Mouse (Mus musculus): ENCODE data around the gene Poldip2. TPM values are rescaled to one million over a fixed set of nuclear protein-coding genes. Genes with fewer than 3 reads are reported as not detected.

The Poldip2 gene
- polyA plus RNA-seq, 2 experiments: 111 to 166 TPM

DNA sequence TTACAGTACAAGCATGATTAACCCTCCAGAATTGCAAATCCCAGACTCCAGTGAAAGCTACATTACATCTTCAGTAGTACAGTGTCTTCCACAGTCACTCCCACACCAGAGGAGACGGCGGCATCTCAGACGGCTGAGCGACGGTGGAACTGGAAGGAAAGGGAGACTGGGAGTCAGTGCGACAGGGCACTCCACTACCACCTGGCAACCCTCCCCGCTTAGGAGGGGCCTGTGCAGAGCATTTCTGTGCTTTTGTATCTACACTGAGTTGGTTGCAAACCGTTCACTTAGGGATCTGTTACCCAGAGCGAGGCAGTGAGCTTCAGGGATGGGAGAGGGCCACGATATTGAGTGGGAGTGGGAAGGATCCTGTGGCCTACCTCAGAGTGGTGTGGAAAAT is 56.8 kb downstream of the Poldip2 start:
- no peaks in the 10 kb centered on the region for H3K27me3 ChIP-seq (ENCODE audit: control insufficient read depth, insufficient read depth, low read length)

DNA sequence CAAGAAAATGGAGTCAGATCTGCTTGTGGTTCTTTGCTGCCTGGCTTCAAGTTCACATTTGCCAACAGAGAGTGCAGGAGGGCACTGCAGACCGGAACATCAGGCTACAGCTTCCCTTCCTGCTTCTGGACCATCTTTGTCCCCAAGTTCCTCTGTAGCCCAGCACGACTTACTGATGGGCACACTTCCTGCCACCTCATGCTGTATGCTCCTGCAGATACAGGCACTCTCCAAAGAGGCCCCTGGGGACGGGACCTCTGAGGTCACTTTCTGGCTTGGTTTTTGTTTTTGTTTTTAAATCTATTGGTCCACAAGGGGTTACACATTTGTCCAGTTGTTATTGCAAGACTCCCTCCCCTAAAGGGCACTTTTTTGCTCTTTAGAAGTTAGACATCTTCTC is 57.8 kb downstream of the Poldip2 start:
- Histone ChIP-seq H3K4me3 (replicated peaks; ENCODE audit: low read length) (no peak overlapping the region), H3K9me3 (ENCODE audit: control insufficient read depth, low read length) (no peaks in the 10 kb centered on the region), H3K9ac (ENCODE audit: low read depth, low read length, severe bottlenecking) (no peak overlapping the region), H3K4me1 (ENCODE audit: control insufficient read depth, insufficient read depth, low read length) (no peaks in the 10 kb centered on the region), H3K36me3 (ENCODE audit: control insufficient read depth, insufficient read depth, low read length) (peaks cover 40% of the 10 kb centered on the region), H3K27ac (replicated peaks; ENCODE audit: low read depth, low read length) (no peak overlapping the region), H3K4me2 (replicated peaks; ENCODE audit: low read depth, low read length, severe bottlenecking) (no peak overlapping the region), H3K27me3 (ENCODE audit: control insufficient read depth, insufficient read depth, low read length) (no peaks in the 10 kb centered on the region)
- no peak for DNase-seq (ENCODE audit: low spot score)
- ATAC-seq (ENCODE audit: low FRiP score, low read depth): no peak
- TF ChIP-seq POLR2A (IDR thresholded peaks at IDR 0.05; ENCODE audit: borderline replicate concordance, extremely low read depth, insufficient read depth, insufficient read length): no peak
- WGBS: 73% methylated on average over 3 of the region's 3 CpGs

More for the DNA sequence above, 56.8 kb downstream of the Poldip2 start:
- Histone ChIP-seq H3K9ac (ENCODE audit: low read depth, low read length, severe bottlenecking) (no peak overlapping the region), H3K36me3 (ENCODE audit: control insufficient read depth, insufficient read depth, low read length) (peaks cover 36% of the 10 kb centered on the region), H3K9me3 (ENCODE audit: control insufficient read depth, low read length) (no peaks in the 10 kb centered on the region), H3K4me2 (replicated peaks; ENCODE audit: low read depth, low read length, severe bottlenecking) (no peak overlapping the region), H3K4me3 (replicated peaks; ENCODE audit: low read length) (no peak overlapping the region), H3K27ac (replicated peaks; ENCODE audit: low read depth, low read length) (no peak overlapping the region), H3K4me1 (ENCODE audit: control insufficient read depth, insufficient read depth, low read length) (no peaks in the 10 kb centered on the region)
- DNase-seq (ENCODE audit: low spot score) (no peak), ATAC-seq (ENCODE audit: low FRiP score, low read depth) (no peak)
- 87% methylated on average over 10 of the region's 10 CpGs for WGBS
- TF ChIP-seq POLR2A (IDR thresholded peaks at IDR 0.05; ENCODE audit: borderline replicate concordance, extremely low read depth, insufficient read depth, insufficient read length): no peak

GRCm38 (mm10) chr11:78571441-78571840 is 59.4 kb downstream of the Poldip2 start:
- no peak overlapping the region for H3K4me3 ChIP-seq (replicated peaks; ENCODE audit: low read length)
- 95% methylated on average over 8 of the region's 8 CpGs for WGBS
- H3K27me3 ChIP-seq (ENCODE audit: control insufficient read depth, insufficient read depth, low read length): no peaks in the 10 kb centered on the region
- peaks cover 56% of the 10 kb centered on the region for H3K36me3 ChIP-seq (ENCODE audit: control insufficient read depth, insufficient read depth, low read length)
- H3K27ac ChIP-seq (replicated peaks; ENCODE audit: low read depth, low read length): no peak overlapping the region
- no peak for TF ChIP-seq POLR2A (IDR thresholded peaks at IDR 0.05; ENCODE audit: borderline replicate concordance, extremely low read depth, insufficient read depth, insufficient read length)
- ATAC-seq (ENCODE audit: low FRiP score, low read depth) (no peak), DNase-seq (ENCODE audit: low spot score) (no peak)
- H3K9me3 ChIP-seq (ENCODE audit: control insufficient read depth, low read length): no peaks in the 10 kb centered on the region
- H3K9ac ChIP-seq (ENCODE audit: low read depth, low read length, severe bottlenecking): no peak overlapping the region
- H3K4me2 ChIP-seq (replicated peaks; ENCODE audit: low read depth, low read length, severe bottlenecking): no peak overlapping the region
- H3K4me1 ChIP-seq (ENCODE audit: control insufficient read depth, insufficient read depth, low read length): no peaks in the 10 kb centered on the region

GRCm38 (mm10) chr11:78571854-78572253 is 59.9 kb downstream of the Poldip2 start:
- WGBS: 92% methylated on average over 6 of the region's 6 CpGs
- Histone ChIP-seq H3K4me3 (replicated peaks; ENCODE audit: low read length) (no peak overlapping the region), H3K27ac (replicated peaks; ENCODE audit: low read depth, low read length) (no peak overlapping the region), H3K36me3 (ENCODE audit: control insufficient read depth, insufficient read depth, low read length) (peaks cover 56% of the 10 kb centered on the region), H3K9me3 (ENCODE audit: control insufficient read depth, low read length) (no peaks in the 10 kb centered on the region), H3K9ac (ENCODE audit: low read depth, low read length, severe bottlenecking) (no peak overlapping the region), H3K27me3 (ENCODE audit: control insufficient read depth, insufficient read depth, low read length) (no peaks in the 10 kb centered on the region), H3K4me1 (ENCODE audit: control insufficient read depth, insufficient read depth, low read length) (no peaks in the 10 kb centered on the region), H3K4me2 (replicated peaks; ENCODE audit: low read depth, low read length, severe bottlenecking) (no peak overlapping the region)
- TF ChIP-seq POLR2A (IDR thresholded peaks at IDR 0.05; ENCODE audit: borderline replicate concordance, extremely low read depth, insufficient read depth, insufficient read length): no peak
- no peak for ATAC-seq (ENCODE audit: low FRiP score, low read depth)
- no peak for DNase-seq (ENCODE audit: low spot score)

Other genes with a start within 250 kb of the Poldip2 start
- 0.40 and 0.58 TPM in 2 replicates for gene BC030499, start 221.4 kb upstream of the Poldip2 start, polyA plus RNA-seq (2012; rRNA removed)
- 0.21 and 0.23 TPM in 2 replicates for gene BC030499, start 221.4 kb upstream of the Poldip2 start, polyA plus RNA-seq (2014; fragmentation: Nextera tagmentation; extraction: Ambion mirVana)
- 56.6 and 57.3 TPM in 2 replicates for gene Spag5, start 210.7 kb upstream of the Poldip2 start, polyA plus RNA-seq (2012; rRNA removed)
- gene Spag5, start 210.7 kb upstream of the Poldip2 start, polyA plus RNA-seq (2014; fragmentation: Nextera tagmentation; extraction: Ambion mirVana): 28.7 and 31.2 TPM in 2 replicates
- 9.2 and 11.9 TPM in 2 replicates for gene Aldoc, start 189.2 kb upstream of the Poldip2 start, polyA plus RNA-seq (2012; rRNA removed)
- 8.3 and 11.3 TPM in 2 replicates for gene Aldoc, start 189.2 kb upstream of the Poldip2 start, polyA plus RNA-seq (2014; fragmentation: Nextera tagmentation; extraction: Ambion mirVana)
- gene Pigs, start 183.8 kb upstream of the Poldip2 start, polyA plus RNA-seq (2012; rRNA removed): 95.5 and 135 TPM in 2 replicates
- 79.7 and 88.4 TPM in 2 replicates for gene Pigs, start 183.8 kb upstream of the Poldip2 start, polyA plus RNA-seq (2014; fragmentation: Nextera tagmentation; extraction: Ambion mirVana)
- gene Unc119, start 168.7 kb upstream of the Poldip2 start, polyA plus RNA-seq (2012; rRNA removed): 114 and 143 TPM in 2 replicates
- 55.7 and 66.9 TPM in 2 replicates for gene Unc119, start 168.7 kb upstream of the Poldip2 start, polyA plus RNA-seq (2014; fragmentation: Nextera tagmentation; extraction: Ambion mirVana)
- 0.96 and 1.1 TPM in 2 replicates for gene Foxn1, start 125.6 kb upstream of the Poldip2 start, polyA plus RNA-seq (2012; rRNA removed)
- gene Foxn1, start 125.6 kb upstream of the Poldip2 start, polyA plus RNA-seq (2014; fragmentation: Nextera tagmentation; extraction: Ambion mirVana): 1.9 and 2.0 TPM in 2 replicates
- gene Slc13a2, start 90.0 kb upstream of the Poldip2 start, polyA plus RNA-seq (2012; rRNA removed): 0.03 TPM in 1 of 2 replicates, not detected in the other
- gene Slc13a2, start 90.0 kb upstream of the Poldip2 start, polyA plus RNA-seq (2014; fragmentation: Nextera tagmentation; extraction: Ambion mirVana): 0.10 TPM in 1 of 2 replicates, not detected in the other
- gene Slc46a1, start 46.5 kb upstream of the Poldip2 start, polyA plus RNA-seq (2012; rRNA removed): 14.8 and 20.9 TPM in 2 replicates
- gene Slc46a1, start 46.5 kb upstream of the Poldip2 start, polyA plus RNA-seq (2014; fragmentation: Nextera tagmentation; extraction: Ambion mirVana): 19.9 and 20.3 TPM in 2 replicates
- 2.1 TPM in 2 replicates for gene Sarm1, start 14.4 kb upstream of the Poldip2 start, polyA plus RNA-seq (2012; rRNA removed)
- gene Sarm1, start 14.4 kb upstream of the Poldip2 start, polyA plus RNA-seq (2014; fragmentation: Nextera tagmentation; extraction: Ambion mirVana): 1.7 and 2.6 TPM in 2 replicates
- gene Vtn, start 13.1 kb upstream of the Poldip2 start, polyA plus RNA-seq (2012; rRNA removed): 1.3 and 1.5 TPM in 2 replicates
- gene Vtn, start 13.1 kb upstream of the Poldip2 start, polyA plus RNA-seq (2014; fragmentation: Nextera tagmentation; extraction: Ambion mirVana): 0.41 and 0.43 TPM in 2 replicates
- not detected in 2 replicates for gene Sebox, start 8.7 kb upstream of the Poldip2 start, polyA plus RNA-seq (2012; rRNA removed)
- gene Sebox, start 8.7 kb upstream of the Poldip2 start, polyA plus RNA-seq (2014; fragmentation: Nextera tagmentation; extraction: Ambion mirVana): not detected in 2 replicates
- gene Tmem199, start within 50 bp of the Poldip2 start, polyA plus RNA-seq (2012; rRNA removed): 30.2 and 39.8 TPM in 2 replicates
- gene Tmem199, start within 50 bp of the Poldip2 start, polyA plus RNA-seq (2014; fragmentation: Nextera tagmentation; extraction: Ambion mirVana): 39.7 and 40.1 TPM in 2 replicates
- 55.7 and 58.5 TPM in 2 replicates for gene Tnfaip1, start 24.1 kb downstream of the Poldip2 start, polyA plus RNA-seq (2012; rRNA removed)
- 83.4 and 87.0 TPM in 2 replicates for gene Tnfaip1, start 24.1 kb downstream of the Poldip2 start, polyA plus RNA-seq (2014; fragmentation: Nextera tagmentation; extraction: Ambion mirVana)
- gene Ift20, start 24.2 kb downstream of the Poldip2 start, polyA plus RNA-seq (2012; rRNA removed): 105 and 133 TPM in 2 replicates
- 176 and 185 TPM in 2 replicates for gene Ift20, start 24.2 kb downstream of the Poldip2 start, polyA plus RNA-seq (2014; fragmentation: Nextera tagmentation; extraction: Ambion mirVana)
- gene Tmem97, start 38.6 kb downstream of the Poldip2 start, polyA plus RNA-seq (2012; rRNA removed): 42.6 and 44.5 TPM in 2 replicates
- 82.9 and 103 TPM in 2 replicates for gene Tmem97, start 38.6 kb downstream of the Poldip2 start, polyA plus RNA-seq (2014; fragmentation: Nextera tagmentation; extraction: Ambion mirVana)
- 15.8 and 18.0 TPM in 2 replicates for gene Nlk, start 185.2 kb downstream of the Poldip2 start, polyA plus RNA-seq (2012; rRNA removed)
- 10.1 and 11.9 TPM in 2 replicates for gene Nlk, start 185.2 kb downstream of the Poldip2 start, polyA plus RNA-seq (2014; fragmentation: Nextera tagmentation; extraction: Ambion mirVana)
- 48.4 and 51.6 TPM in 2 replicates for gene Ccnq, start 239.5 kb downstream of the Poldip2 start, polyA plus RNA-seq (2012; rRNA removed)
- 40.4 and 50.7 TPM in 2 replicates for gene Ccnq, start 239.5 kb downstream of the Poldip2 start, polyA plus RNA-seq (2014; fragmentation: Nextera tagmentation; extraction: Ambion mirVana)